Mouse (Mus musculus) stomach, postnatal 0 days (tissue): Measurements from ENCODE around the gene Mthfd1. TPM values are rescaled to one million over a fixed set of nuclear protein-coding genes. Genes with fewer than 3 reads are reported as not detected.
A peak's percentile ranks its signal among the peaks of the same experiment; 100 is the strongest.
"Not testable (repeated sequence)": the region's sequence is repeated elsewhere in the genome, so short reads cannot be mapped to it uniquely, and the experiment has no call there.

Experiments used
- ATAC-seq: fragments of 200-750 bp; cut with Nextera tagmentation; 2 replicates; pipeline ENCODE4 v1.8.0; 2017; ENCODE audit not compliant: low FRiP score, low TSS enrichment
- DNase-seq: peaks from one replicate; pipeline ENCODE4 v3.0.0-alpha.2; 2016; ENCODE audit warnings: low spot score
- H3K27ac ChIP-seq: fragments of 300-500 bp; sonication (generic); replicated peaks from 2 replicates; pipeline ENCODE4 v1.5.1; 2014; ENCODE audit warnings: mild to moderate bottlenecking, control low read depth
- H3K27me3 ChIP-seq: fragments of 300-500 bp; sonication (generic); 2 replicates; pipeline ENCODE4 v1.6.1; 2014; ENCODE audit warnings: low read length; ENCODE audit not compliant: control insufficient read depth, insufficient read depth
- H3K36me3 ChIP-seq: fragments of 300-500 bp; sonication (generic); 2 replicates; pipeline ENCODE4 v1.6.1; 2014; ENCODE audit warnings: low read length, mixed read lengths; ENCODE audit not compliant: control insufficient read depth, insufficient read depth
- H3K4me1 ChIP-seq: fragments of 300-500 bp; sonication (generic); replicated peaks from 2 replicates; pipeline ENCODE4 v1.6.1; 2014; ENCODE audit warnings: antibody characterized with exemption; ENCODE audit not compliant: control insufficient read depth, insufficient read depth
- H3K4me2 ChIP-seq: fragments of 300-500 bp; sonication (generic); replicated peaks from 2 replicates; pipeline ENCODE4 v1.6.1; 2014; ENCODE audit warnings: low read depth, mild to moderate bottlenecking, control low read depth, moderate library complexity
- H3K4me3 ChIP-seq: fragments of 300-500 bp; sonication (generic); 2 replicates; pipeline ENCODE4 v1.5.1; 2014; ENCODE audit warnings: low read depth, low read length, control low read depth
- H3K9ac ChIP-seq: fragments of 300-500 bp; sonication (generic); 2 replicates; pipeline ENCODE4 v1.6.1; 2014; ENCODE audit warnings: mild to moderate bottlenecking, low read length, control low read depth, mixed read lengths
- H3K9me3 ChIP-seq: fragments of 300-500 bp; sonication (generic); 2 replicates; pipeline ENCODE4 v1.6.1; 2016; ENCODE audit warnings: low read length; ENCODE audit not compliant: control insufficient read depth
- CTCF ChIP-seq: IDR thresholded peaks from 2 replicates; pipeline ENCODE4 v1.5.1; 2016; ENCODE audit warnings: antibody characterized with exemption, low read depth, mild to moderate bottlenecking, moderate library complexity
- EP300 ChIP-seq: optimal IDR thresholded peaks from 2 replicates; pipeline ENCODE3; 2016; ENCODE audit warnings: antibody characterized with exemption
- WGBS: fragments of 180-500 bp; shearing (Covaris S2); extraction: QIAGEN DNeasy Blood & Tissue Kit; methylation state at CpG from one replicate; pipeline ENCODE4 v1.1.7; 2014; 5-methylcytosine and 5-hydroxymethylcytosine counted together
- polyA plus RNA-seq: library from polyadenylated mRNA; unstranded; fragments of >200 nt; fragmentation: Nextera tagmentation; extraction: Ambion mirVana; gene quantifications from 2 replicates; pipeline ENCODE4 v1.2.1, GENCODE M21; 2015

Gene Mthfd1
- polyA plus RNA-seq = 28.9 and 29.6 TPM in 2 replicates

DNA sequence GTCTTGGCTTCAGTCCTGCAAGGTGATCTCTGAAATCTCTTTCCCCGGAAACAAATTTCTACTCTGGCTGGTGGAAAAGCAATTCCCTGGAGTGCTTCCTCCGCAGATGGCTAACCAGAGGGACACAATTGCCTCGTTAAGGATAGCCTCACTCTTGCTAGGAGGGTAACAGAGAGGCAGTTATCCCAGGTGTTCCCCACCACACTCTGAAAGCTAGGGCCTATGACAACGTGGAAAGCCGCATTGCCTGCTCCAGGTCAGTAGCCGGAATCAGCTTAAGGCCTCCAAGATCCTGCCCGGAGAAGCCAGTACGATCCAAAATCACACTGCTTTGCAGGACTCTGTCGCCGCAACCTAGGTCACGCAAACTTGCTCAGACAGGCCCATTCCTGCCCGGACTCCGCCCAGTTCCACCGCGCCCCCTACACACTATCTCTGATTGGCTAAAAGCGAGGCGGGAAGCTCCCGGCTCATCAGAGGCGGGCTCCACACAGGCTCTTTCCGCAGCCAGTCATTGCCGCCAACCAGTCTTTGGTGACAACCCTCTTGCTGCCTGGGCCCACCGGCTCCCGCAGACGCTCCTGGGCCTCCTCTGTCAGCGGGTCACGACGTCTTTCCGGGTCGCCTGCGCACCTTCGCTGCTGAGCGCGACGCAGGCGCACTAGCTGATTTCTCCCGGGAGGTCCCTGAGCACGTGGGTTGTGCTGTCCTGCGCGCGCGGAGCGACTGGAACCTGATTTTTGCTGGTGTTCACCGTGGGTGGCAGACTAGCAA is at the start of gene Mthfd1:
Gene Mthfd1 (plus strand): TSS at position 574 of the 774 bp plus-strand sequence.
- no peaks in the 10 kb centered on the region for H3K27me3 ChIP-seq
- TF ChIP-seq EP300 = no peak
- TF ChIP-seq CTCF = no peak
- H3K27ac ChIP-seq = peak within 1 kb of the TSS; percentile 89
- peak within 1 kb of the TSS; percentile 74 for H3K9ac ChIP-seq
- no peaks in the 10 kb centered on the region for H3K4me1 ChIP-seq
- no peaks in the 10 kb centered on the region for H3K36me3 ChIP-seq
- DNase-seq (peak; percentile 93), ATAC-seq (peak; percentile 99)
- H3K4me2 ChIP-seq = peak within 1 kb of the TSS; percentile 98
- H3K9me3 ChIP-seq = no peaks in the 10 kb centered on the region
- peak within 1 kb of the TSS; percentile 57 for H3K4me3 ChIP-seq
- 2% methylated on average over 43 of the region's 43 CpGs for WGBS

DNA sequence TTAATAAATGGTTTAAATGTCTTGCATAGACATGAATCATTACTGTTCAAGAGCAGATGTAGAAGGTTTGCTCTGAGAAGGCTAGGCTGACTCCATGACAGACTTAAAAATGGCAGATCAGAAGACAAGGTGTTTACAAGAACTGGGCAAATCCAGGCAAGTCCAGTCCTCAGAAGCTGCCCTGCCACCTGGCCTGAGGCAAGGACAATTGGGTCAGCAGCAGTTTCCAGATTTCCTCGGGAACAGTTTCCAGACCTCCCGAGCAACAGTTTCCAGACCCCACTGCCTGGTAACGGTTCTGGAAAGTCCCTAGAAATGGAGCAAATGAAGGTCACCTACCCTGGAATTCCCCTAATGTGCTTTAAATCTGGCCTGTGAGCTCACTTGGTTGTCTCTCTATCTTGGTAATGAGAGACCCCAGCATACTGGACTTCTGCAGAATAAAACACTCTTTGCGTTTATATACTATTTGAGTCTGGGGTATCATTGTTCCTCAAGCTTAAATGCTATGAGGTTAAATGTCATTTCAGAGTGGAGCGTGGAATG is 45.6 kb upstream of the Mthfd1 start:
- no peaks in the 10 kb centered on the region for H3K9me3 ChIP-seq
- no peak overlapping the region for H3K9ac ChIP-seq
- H3K4me2 ChIP-seq = no peak overlapping the region
- no peak for DNase-seq
- H3K4me3 ChIP-seq = no peak overlapping the region
- H3K27ac ChIP-seq = no peak overlapping the region
- TF ChIP-seq EP300 (no peak), CTCF (no peak)
- H3K27me3 ChIP-seq = no peaks in the 10 kb centered on the region
- ATAC-seq = no peak
- no peaks in the 10 kb centered on the region for H3K36me3 ChIP-seq
- no peaks in the 10 kb centered on the region for H3K4me1 ChIP-seq
- 91% methylated on average over 5 of the region's 5 CpGs for WGBS

DNA sequence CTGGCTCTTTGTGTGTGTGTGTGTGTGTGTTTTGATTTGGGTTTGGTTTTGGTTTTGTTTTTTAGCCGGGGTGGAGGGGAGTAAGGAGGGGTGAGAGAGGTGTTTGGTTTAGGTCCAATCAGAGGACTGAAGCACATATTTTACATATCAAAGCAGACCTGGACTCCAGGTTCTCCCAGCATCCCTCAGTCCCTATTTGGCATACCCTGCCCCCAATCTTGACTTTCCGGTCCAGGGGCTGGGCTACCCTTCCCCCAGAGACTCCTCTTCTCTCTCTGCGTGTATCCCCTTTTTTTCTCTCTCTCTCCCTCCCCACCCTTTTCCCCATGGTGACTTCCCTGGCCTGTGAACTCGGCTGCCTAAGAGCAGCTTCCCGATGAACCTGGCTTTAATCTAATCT is 40.0 kb upstream of the Mthfd1 start:
- 24% methylated on average over 5 of the region's 5 CpGs for WGBS

GRCm38 (mm10) chr12:76216716-76217115 is 38.4 kb upstream of the Mthfd1 start:
- H3K9me3 ChIP-seq = no peaks in the 10 kb centered on the region
- H3K4me2 ChIP-seq = no peak overlapping the region
- H3K4me1 ChIP-seq = no peaks in the 10 kb centered on the region
- TF ChIP-seq CTCF = no peak
- TF ChIP-seq EP300 = no peak
- no peaks in the 10 kb centered on the region for H3K27me3 ChIP-seq
- no peak overlapping the region for H3K27ac ChIP-seq
- ATAC-seq (0 out of 2 replicates have a peak, but pooled peaks have one; percentile 18), DNase-seq (no peak)
- no peak overlapping the region for H3K9ac ChIP-seq
- H3K36me3 ChIP-seq = no peaks in the 10 kb centered on the region
- 75% methylated on average over 11 of the region's 11 CpGs for WGBS
- H3K4me3 ChIP-seq = no peak overlapping the region

More for the DNA sequence above, 40.0 kb upstream of the Mthfd1 start:
- H3K9me3 ChIP-seq = no peaks in the 10 kb centered on the region
- H3K36me3 ChIP-seq = no peaks in the 10 kb centered on the region
- TF ChIP-seq EP300 (no peak), CTCF (no peak)
- no peak overlapping the region for H3K27ac ChIP-seq
- no peak overlapping the region for H3K9ac ChIP-seq
- no peak for DNase-seq
- ATAC-seq = no peak
- no peaks in the 10 kb centered on the region for H3K4me1 ChIP-seq
- no peak overlapping the region for H3K4me2 ChIP-seq
- no peaks in the 10 kb centered on the region for H3K27me3 ChIP-seq
- no peak overlapping the region for H3K4me3 ChIP-seq

GRCm38 (mm10) chr12:76222104-76222503 is 33.0 kb upstream of the Mthfd1 start:
- ATAC-seq = not testable (repeated sequence)

GRCm38 (mm10) chr12:76230644-76231043 is 24.5 kb upstream of the Mthfd1 start:
- H3K27ac ChIP-seq = no peak overlapping the region
- no peak for TF ChIP-seq EP300
- no peak for TF ChIP-seq CTCF

More at GRCm38 (mm10) chr12:76222104-76222503, 33.0 kb upstream of the Mthfd1 start:
- H3K36me3 ChIP-seq, H3K9ac ChIP-seq, H3K27me3 ChIP-seq, DNase-seq, H3K27ac ChIP-seq, H3K9me3 ChIP-seq, H3K4me3 ChIP-seq, H3K4me1 ChIP-seq, H3K4me2 ChIP-seq: not testable (repeated sequence)
- 51% methylated on average over 3 of the region's 8 CpGs for WGBS

More at GRCm38 (mm10) chr12:76230644-76231043, 24.5 kb upstream of the Mthfd1 start:
- no peak overlapping the region for H3K4me2 ChIP-seq
- whole genome bisulfite sequencing = 66% methylated on average over 6 of the region's 6 CpGs
- H3K27me3 ChIP-seq = no peaks in the 10 kb centered on the region
- H3K9ac ChIP-seq = no peak overlapping the region
- H3K9me3 ChIP-seq = no peaks in the 10 kb centered on the region
- no peak for DNase-seq
- no peak for ATAC-seq
- no peaks in the 10 kb centered on the region for H3K4me1 ChIP-seq
- H3K4me3 ChIP-seq = no peak overlapping the region
- H3K36me3 ChIP-seq = no peaks in the 10 kb centered on the region
